Mouse (Mus musculus): Measurements from ENCODE around the gene Sgk1. TPM values are rescaled to one million over a fixed set of nuclear protein-coding genes. Genes with fewer than 3 reads are reported as not detected.

Sgk1 gene
- total and polyA plus RNA-seq, 3 experiments = 0.76 to 16.0 (median 4.3) TPM

GRCm38 (mm10) chr10:21995221-21995620 is 113.2 kb downstream of the Sgk1 start:
- H3K4me1 ChIP-seq (ENCODE audit: control insufficient read depth in 1 of 2, insufficient read depth in 2 of 2) = peaks cover 0 to 11% of the 10 kb centered on the region in 2 experiments; a peak in 2 of 4 replicates

GRCm38 (mm10) chr10:21995661-21996308 is 113.8 kb downstream of the Sgk1 start:
- dilution Hi-C loops (cut with MboI; ENCODE audit: extremely low pct_ligation_motif_present, extremely low pct_unique_long_range_greater_than_20kb, low sequenced_read_pairs) (no loop called here), in situ Hi-C loops (cut with MboI; ENCODE audit: low pct_ligation_motif_present, low pct_unique_long_range_greater_than_20kb, low sequenced_read_pairs) (loop anchor here (5.0 to 25.0 kb wide), 2 partner anchors 383 to 533 kb away; no protein-coding TSS in a partner anchor)
- H3K27ac ChIP-seq (ENCODE audit: insufficient read depth, low read depth) = no peak overlapping the region
- H3K36me3 ChIP-seq (replicated peaks in 1 of 2; ENCODE audit: control insufficient read depth in 1 of 2, insufficient read depth in 1 of 2, low read length in 1 of 2) = peaks cover 0 to 29% of the 10 kb centered on the region in 2 experiments
- H3K4me1 ChIP-seq (ENCODE audit: control insufficient read depth in 1 of 2, insufficient read depth in 2 of 2) = peaks cover 0 to 11% of the 10 kb centered on the region in 2 experiments; a peak in 2 of 4 replicates
- H3K9me3 ChIP-seq (replicated peaks; ENCODE audit: low read length) = no peaks in the 10 kb centered on the region
- H3K79me2 ChIP-seq (replicated peaks; ENCODE audit: control insufficient read depth, extremely low read depth, insufficient read depth, poor library complexity, severe bottlenecking) = no peaks in the 10 kb centered on the region
- peak; percentile 75 for DNase-seq (ENCODE audit: extremely low read depth)
- H3K4me3 ChIP-seq (replicated peaks in 1 of 3; ENCODE audit: low read depth in 2 of 3, low read length in 2 of 3, poor library complexity in 1 of 3) = peak overlapping the region; percentile 20 to 76 (median 50)
- H3K9ac ChIP-seq (ENCODE audit: insufficient read depth, low read depth) = peak overlapping the region; percentile 25; the same call in 1 of the 2 replicates
- H3K27me3 ChIP-seq (replicated peaks) = peaks cover 9% of the 10 kb centered on the region
- H3K4me2 ChIP-seq (ENCODE audit: insufficient read depth, low read depth, poor library complexity, severe bottlenecking) = peak overlapping the region; percentile 93
- TF ChIP-seq MYC (IDR thresholded peaks at IDR 0.05; ENCODE audit: low read depth, low read length) = no peak
- no peak for TF ChIP-seq USF1 (IDR thresholded peaks at IDR 0.05; ENCODE audit: low read depth, low read length)
- peak; percentile 77 for TF ChIP-seq RAD21 (IDR thresholded peaks at IDR 0.05; ENCODE audit: low read depth, low read length)
- TF ChIP-seq MAFK (IDR thresholded peaks at IDR 0.05; ENCODE audit: insufficient replicate concordance, low read length) = no peak
- TF ChIP-seq JUN (IDR thresholded peaks at IDR 0.05; ENCODE audit: insufficient read depth, low read depth, low read length) = no peak
- no peak for TF ChIP-seq USF2 (conservative IDR thresholded peaks at IDR 0.05; ENCODE audit: low read depth, low read length)
- no peak for TF ChIP-seq GABPA (IDR thresholded peaks at IDR 0.05; ENCODE audit: insufficient replicate concordance, low read depth, low read length)
- no peak for TF ChIP-seq SIN3A (IDR thresholded peaks at IDR 0.05; ENCODE audit: low read length)
- no peak for TF ChIP-seq CHD2 (IDR thresholded peaks at IDR 0.05; ENCODE audit: low read length)
- TF ChIP-seq ETS1 (conservative IDR thresholded peaks at IDR 0.05; ENCODE audit: low read depth, low read length) = no peak
- no peak for TF ChIP-seq ZMIZ1 (IDR thresholded peaks at IDR 0.05; ENCODE audit: low read depth, low read length)
- TF ChIP-seq KAT2A (IDR thresholded peaks at IDR 0.05; ENCODE audit: insufficient replicate concordance, low read length) = no peak
- no peak for TF ChIP-seq BHLHE40 (IDR thresholded peaks at IDR 0.05; ENCODE audit: low read depth, low read length)
- peak; percentile 63 to 88 for TF ChIP-seq CTCF (conservative IDR thresholded peaks at IDR 0.05 in 1 of 2, IDR thresholded peaks at IDR 0.05 in 1 of 2; ENCODE audit: low read depth in 2 of 2, low read length in 2 of 2)
- no peak for TF ChIP-seq TCF12 (IDR thresholded peaks at IDR 0.05; ENCODE audit: low read depth, low read length)
- TF ChIP-seq PAX5 (IDR thresholded peaks at IDR 0.05; ENCODE audit: low read length) = no peak
- TF ChIP-seq SMC3 (IDR thresholded peaks at IDR 0.05; ENCODE audit: low read depth, low read length) = peak; percentile 81
- TF ChIP-seq RCOR1 (conservative IDR thresholded peaks at IDR 0.05; ENCODE audit: low read depth, low read length) = no peak
- TF ChIP-seq ZKSCAN1 (IDR thresholded peaks at IDR 0.05; ENCODE audit: borderline replicate concordance, low read depth, low read length) = no peak
- no peak for TF ChIP-seq MAZ (IDR thresholded peaks at IDR 0.05; ENCODE audit: low read depth, low read length)
- peak; percentile 59; the same call in 1 of the 2 replicates for TF ChIP-seq IRF4 (IDR thresholded peaks at IDR 0.05; ENCODE audit: low read depth, low read length)
- no peak for TF ChIP-seq E2F4 (IDR thresholded peaks at IDR 0.05; ENCODE audit: insufficient replicate concordance, low read depth, low read length)
- TF ChIP-seq HCFC1 (IDR thresholded peaks at IDR 0.05; ENCODE audit: low read depth, low read length) = no peak

More at GRCm38 (mm10) chr10:21995221-21995620, 113.2 kb downstream of the Sgk1 start:
- H3K36me3 ChIP-seq (replicated peaks in 1 of 2; ENCODE audit: control insufficient read depth in 1 of 2, insufficient read depth in 1 of 2, low read length in 1 of 2) = peaks cover 0 to 29% of the 10 kb centered on the region in 2 experiments
- H3K27ac ChIP-seq (ENCODE audit: insufficient read depth, low read depth) = no peak overlapping the region
- H3K9me3 ChIP-seq (replicated peaks; ENCODE audit: low read length) = no peaks in the 10 kb centered on the region
- H3K79me2 ChIP-seq (replicated peaks; ENCODE audit: control insufficient read depth, extremely low read depth, insufficient read depth, poor library complexity, severe bottlenecking) = no peaks in the 10 kb centered on the region
- peak overlapping the region; percentile 50 to 76 (median 61) for H3K4me3 ChIP-seq (replicated peaks in 1 of 3; ENCODE audit: low read depth in 2 of 3, low read length in 2 of 3, poor library complexity in 1 of 3)
- peak; percentile 82 for TF ChIP-seq SIN3A (IDR thresholded peaks at IDR 0.05; ENCODE audit: low read length)
- TF ChIP-seq NRF1 (IDR thresholded peaks at IDR 0.05; ENCODE audit: low read depth, low read length) = no peak
- TF ChIP-seq TBP (conservative IDR thresholded peaks at IDR 0.05; ENCODE audit: low read depth, low read length) = no peak
- TF ChIP-seq USF1 (IDR thresholded peaks at IDR 0.05; ENCODE audit: low read depth, low read length) = no peak
- TF ChIP-seq MAZ (IDR thresholded peaks at IDR 0.05; ENCODE audit: low read depth, low read length) = no peak
- no peak for TF ChIP-seq NELFE (IDR thresholded peaks at IDR 0.05; ENCODE audit: low read depth, low read length)
- TF ChIP-seq RAD21 (IDR thresholded peaks at IDR 0.05; ENCODE audit: low read depth, low read length) = peak; percentile 74
- peak; percentile 38 to 81; a peak in 3 of 4 replicates for TF ChIP-seq CTCF (conservative IDR thresholded peaks at IDR 0.05 in 1 of 2, IDR thresholded peaks at IDR 0.05 in 1 of 2; ENCODE audit: low read depth in 2 of 2, low read length in 2 of 2)
- no peak; the same call in 1 of the 2 replicates for TF ChIP-seq JUND (conservative IDR thresholded peaks at IDR 0.05; ENCODE audit: low read depth, low read length)
- no peak for TF ChIP-seq MAX (IDR thresholded peaks at IDR 0.05; ENCODE audit: low read length)
- TF ChIP-seq POLR2A (IDR thresholded peaks at IDR 0.05; ENCODE audit: low read depth, low read length) = no peak
- no peak for TF ChIP-seq PAX5 (IDR thresholded peaks at IDR 0.05; ENCODE audit: low read length)
- TF ChIP-seq EP300 (IDR thresholded peaks at IDR 0.05; ENCODE audit: low read length) = no peak
- TF ChIP-seq IRF4 (IDR thresholded peaks at IDR 0.05; ENCODE audit: low read depth, low read length) = no peak
- no peak for TF ChIP-seq ZMIZ1 (IDR thresholded peaks at IDR 0.05; ENCODE audit: low read depth, low read length)
- peak; percentile 63 for TF ChIP-seq ZC3H11A (IDR thresholded peaks at IDR 0.05; ENCODE audit: low read depth, low read length)
- TF ChIP-seq MEF2A (IDR thresholded peaks at IDR 0.05; ENCODE audit: borderline replicate concordance, low read depth, low read length) = peak; percentile 85
- no peak for TF ChIP-seq UBTF (IDR thresholded peaks at IDR 0.05; ENCODE audit: low read depth, low read length)
- TF ChIP-seq USF2 (conservative IDR thresholded peaks at IDR 0.05; ENCODE audit: low read depth, low read length) = no peak
- TF ChIP-seq ETS1 (conservative IDR thresholded peaks at IDR 0.05; ENCODE audit: low read depth, low read length) = no peak
- TF ChIP-seq ZNF384 (IDR thresholded peaks at IDR 0.05; ENCODE audit: low read depth, low read length) = peak; percentile 92
- TF ChIP-seq SMC3 (IDR thresholded peaks at IDR 0.05; ENCODE audit: low read depth, low read length) = peak; percentile 78
- H3K4me2 ChIP-seq (ENCODE audit: insufficient read depth, low read depth, poor library complexity, severe bottlenecking) = peak overlapping the region; percentile 99
- DNase-seq (ENCODE audit: extremely low read depth) = peak; percentile 85
- in situ Hi-C loops (cut with MboI; ENCODE audit: low pct_ligation_motif_present, low pct_unique_long_range_greater_than_20kb, low sequenced_read_pairs) = loop anchor here (5.0 to 25.0 kb wide), 2 partner anchors 383 to 533 kb away; no protein-coding TSS in a partner anchor
- dilution Hi-C loops (cut with MboI; ENCODE audit: extremely low pct_ligation_motif_present, extremely low pct_unique_long_range_greater_than_20kb, low sequenced_read_pairs) = no loop called here
- H3K9ac ChIP-seq (ENCODE audit: insufficient read depth, low read depth) = peak overlapping the region; percentile 46
- peaks cover 9% of the 10 kb centered on the region for H3K27me3 ChIP-seq (replicated peaks)

All from CH12.LX (cell line).